Mouse (Mus musculus): ENCODE measurements around the gene Glp2r. TPM values are rescaled to one million over a fixed set of nuclear protein-coding genes. Genes with fewer than 3 reads are reported as not detected.
A peak's percentile ranks its signal among the peaks of the same experiment; 100 is the strongest.

Glp2r gene
- polyA plus RNA-seq, 1 experiment from 2014 or later = not detected

GRCm38 (mm10) chr11:67657685-67658382, 113.1 kb downstream of the Glp2r start:
- DNase-seq (ENCODE audit: low spot score) (peak; percentile 77), ATAC-seq (ENCODE audit: low FRiP score) (0 out of 2 replicates have a peak, but pooled peaks have one; percentile 2)
- no peak overlapping the region for H3K9ac ChIP-seq (ENCODE audit: low read depth, low read length)
- H3K4me1 ChIP-seq (replicated peaks; ENCODE audit: control insufficient read depth, insufficient read depth, low read length) = no peaks in the 10 kb centered on the region; the same call in 1 of the 2 replicates
- H3K4me2 ChIP-seq (replicated peaks; ENCODE audit: low read depth, low read length) = no peak overlapping the region
- H3K4me3 ChIP-seq (ENCODE audit: low read depth, low read length) = no peak overlapping the region
- H3K27me3 ChIP-seq (ENCODE audit: control insufficient read depth, insufficient read depth, low read length) = no peaks in the 10 kb centered on the region
- 46% methylated on average over 11 of the region's 11 CpGs for WGBS
- no peaks in the 10 kb centered on the region for H3K36me3 ChIP-seq (ENCODE audit: control insufficient read depth, insufficient read depth, low read length)
- no peak overlapping the region for H3K27ac ChIP-seq (ENCODE audit: low read depth, low read length)
- H3K9me3 ChIP-seq (ENCODE audit: control insufficient read depth, low read length) = no peaks in the 10 kb centered on the region

- no peak overlapping the region for H3K9ac ChIP-seq (ENCODE audit: low read depth, low read length)
- H3K27ac ChIP-seq (ENCODE audit: low read depth, low read length) = no peak overlapping the region
- H3K36me3 ChIP-seq (ENCODE audit: control insufficient read depth, insufficient read depth, low read length) = no peaks in the 10 kb centered on the region
- H3K4me3 ChIP-seq (ENCODE audit: low read depth, low read length) = no peak overlapping the region
- H3K4me2 ChIP-seq (replicated peaks; ENCODE audit: low read depth, low read length) = no peak overlapping the region
- DNase-seq (ENCODE audit: low spot score) (no peak), ATAC-seq (ENCODE audit: low FRiP score) (no peak)
- 89% methylated on average over 9 of the region's 9 CpGs for whole genome bisulfite sequencing
- H3K27me3 ChIP-seq (ENCODE audit: control insufficient read depth, insufficient read depth, low read length) = no peaks in the 10 kb centered on the region
- no peaks in the 10 kb centered on the region; the same call in 1 of the 2 replicates for H3K4me1 ChIP-seq (replicated peaks; ENCODE audit: control insufficient read depth, insufficient read depth, low read length)
- H3K9me3 ChIP-seq (ENCODE audit: control insufficient read depth, low read length) = no peaks in the 10 kb centered on the region
Observed at GRCm38 (mm10) chr11:67656811-67657210, 114.1 kb downstream of the Glp2r start.

- Histone ChIP-seq H3K4me3 (ENCODE audit: low read depth, low read length) (no peak overlapping the region), H3K27ac (ENCODE audit: low read depth, low read length) (no peak overlapping the region), H3K4me2 (replicated peaks; ENCODE audit: low read depth, low read length) (no peak overlapping the region), H3K36me3 (ENCODE audit: control insufficient read depth, insufficient read depth, low read length) (no peaks in the 10 kb centered on the region), H3K27me3 (ENCODE audit: control insufficient read depth, insufficient read depth, low read length) (no peaks in the 10 kb centered on the region), H3K9ac (ENCODE audit: low read depth, low read length) (no peak overlapping the region), H3K4me1 (replicated peaks; ENCODE audit: control insufficient read depth, insufficient read depth, low read length) (no peaks in the 10 kb centered on the region; the same call in 1 of the 2 replicates), H3K9me3 (ENCODE audit: control insufficient read depth, low read length) (no peaks in the 10 kb centered on the region)
- WGBS = 81% methylated on average over 7 of the region's 7 CpGs
- DNase-seq (ENCODE audit: low spot score) = no peak
- no peak for ATAC-seq (ENCODE audit: low FRiP score)
Observed at GRCm38 (mm10) chr11:67656366-67656765, 114.6 kb downstream of the Glp2r start.

- H3K4me1 ChIP-seq (replicated peaks; ENCODE audit: control insufficient read depth, insufficient read depth, low read length) = no peaks in the 10 kb centered on the region; the same call in 1 of the 2 replicates
Observed at GRCm38 (mm10) chr11:67655236-67655959, 115.6 kb downstream of the Glp2r start.

DNA sequence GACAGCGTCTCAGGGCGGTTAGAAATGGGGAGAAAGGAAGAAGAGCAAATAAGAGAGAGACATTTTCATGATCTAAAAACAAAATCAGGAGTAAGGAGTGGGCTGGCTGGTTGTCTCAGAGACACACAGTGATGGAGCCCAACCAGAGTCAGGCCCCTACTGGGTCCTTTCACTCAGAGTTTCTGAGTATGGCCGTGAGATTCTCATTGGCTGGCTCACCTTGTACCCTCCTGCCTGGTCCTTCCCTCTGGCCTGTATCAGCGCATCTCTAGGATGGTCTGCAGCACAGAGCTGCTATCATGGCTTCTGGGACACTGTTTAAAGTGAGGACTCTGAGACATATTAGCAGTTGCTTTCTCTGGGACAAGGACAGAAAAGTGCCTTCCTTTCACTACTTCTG, 116.4 kb downstream of the Glp2r start:
- H3K9ac ChIP-seq (ENCODE audit: low read depth, low read length) = no peak overlapping the region
- DNase-seq (ENCODE audit: low spot score) (no peak), ATAC-seq (ENCODE audit: low FRiP score) (no peak)
- H3K9me3 ChIP-seq (ENCODE audit: control insufficient read depth, low read length) = no peaks in the 10 kb centered on the region
- H3K36me3 ChIP-seq (ENCODE audit: control insufficient read depth, insufficient read depth, low read length) = no peaks in the 10 kb centered on the region
- H3K4me3 ChIP-seq (ENCODE audit: low read depth, low read length) = no peak overlapping the region
- H3K4me1 ChIP-seq (replicated peaks; ENCODE audit: control insufficient read depth, insufficient read depth, low read length) = no peaks in the 10 kb centered on the region; the same call in 1 of the 2 replicates
- no peaks in the 10 kb centered on the region for H3K27me3 ChIP-seq (ENCODE audit: control insufficient read depth, insufficient read depth, low read length)
- WGBS = 88% methylated on average over 4 of the region's 4 CpGs
- H3K4me2 ChIP-seq (replicated peaks; ENCODE audit: low read depth, low read length) = no peak overlapping the region
- no peak overlapping the region for H3K27ac ChIP-seq (ENCODE audit: low read depth, low read length)

More at GRCm38 (mm10) chr11:67655236-67655959, 115.6 kb downstream of the Glp2r start:
- Histone ChIP-seq H3K27me3 (ENCODE audit: control insufficient read depth, insufficient read depth, low read length) (no peaks in the 10 kb centered on the region), H3K27ac (ENCODE audit: low read depth, low read length) (no peak overlapping the region), H3K9me3 (ENCODE audit: control insufficient read depth, low read length) (no peaks in the 10 kb centered on the region), H3K4me2 (replicated peaks; ENCODE audit: low read depth, low read length) (no peak overlapping the region), H3K4me3 (ENCODE audit: low read depth, low read length) (no peak overlapping the region), H3K36me3 (ENCODE audit: control insufficient read depth, insufficient read depth, low read length) (no peaks in the 10 kb centered on the region), H3K9ac (ENCODE audit: low read depth, low read length) (no peak overlapping the region)
- 73% methylated on average over 17 of the region's 17 CpGs for WGBS
- ATAC-seq (ENCODE audit: low FRiP score) = no peak
- DNase-seq (ENCODE audit: low spot score) = no peak

DNA sequence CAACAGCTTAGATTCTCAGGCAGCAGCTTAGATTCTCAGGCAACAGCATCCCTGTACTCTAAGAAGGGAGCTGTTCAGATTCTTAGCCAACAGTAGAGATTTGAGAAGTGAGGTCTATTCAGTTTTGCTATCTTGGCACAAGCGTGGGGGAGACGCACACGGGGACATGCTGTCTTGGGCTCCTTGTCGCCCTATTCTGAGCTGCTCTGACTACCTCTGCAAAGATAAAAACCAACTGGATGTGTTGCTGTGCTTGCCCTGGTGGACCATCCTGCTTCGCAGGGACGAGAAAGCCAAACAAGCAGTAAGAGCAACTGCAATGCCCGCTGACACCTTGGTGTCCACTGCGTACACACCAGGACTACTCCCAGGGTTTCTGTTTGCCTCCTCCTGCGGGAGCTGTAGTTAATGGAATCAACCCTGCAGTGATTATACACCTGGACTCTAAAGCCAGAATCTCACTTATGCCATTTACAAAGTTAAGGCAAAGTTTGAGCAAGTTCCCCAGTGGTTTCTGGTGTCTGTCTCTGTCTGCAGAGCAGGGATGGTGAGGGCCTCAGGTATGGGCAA, 117.3 kb downstream of the Glp2r start:
- DNase-seq (ENCODE audit: low spot score) = no peak

GRCm38 (mm10) chr11:67652893-67653255, 118.1 kb downstream of the Glp2r start:
- Histone ChIP-seq H3K9ac (ENCODE audit: low read depth, low read length) (no peak overlapping the region), H3K4me1 (replicated peaks; ENCODE audit: control insufficient read depth, insufficient read depth, low read length) (no peaks in the 10 kb centered on the region; the same call in 1 of the 2 replicates), H3K27ac (ENCODE audit: low read depth, low read length) (no peak overlapping the region), H3K27me3 (ENCODE audit: control insufficient read depth, insufficient read depth, low read length) (no peaks in the 10 kb centered on the region), H3K9me3 (ENCODE audit: control insufficient read depth, low read length) (no peaks in the 10 kb centered on the region), H3K36me3 (ENCODE audit: control insufficient read depth, insufficient read depth, low read length) (no peaks in the 10 kb centered on the region), H3K4me3 (ENCODE audit: low read depth, low read length) (no peak overlapping the region), H3K4me2 (replicated peaks; ENCODE audit: low read depth, low read length) (0 out of 2 replicates have a peak overlapping the region, but pooled peaks have one; percentile 14)
- ATAC-seq (ENCODE audit: low FRiP score) (no peak), DNase-seq (ENCODE audit: low spot score) (peak; percentile 48)
- WGBS = 27% methylated on average over 6 of the region's 6 CpGs

More for the DNA sequence above, 117.3 kb downstream of the Glp2r start:
- H3K27me3 ChIP-seq (ENCODE audit: control insufficient read depth, insufficient read depth, low read length) = no peaks in the 10 kb centered on the region
- WGBS = 93% methylated on average over 9 of the region's 9 CpGs
- no peaks in the 10 kb centered on the region; the same call in 1 of the 2 replicates for H3K4me1 ChIP-seq (replicated peaks; ENCODE audit: control insufficient read depth, insufficient read depth, low read length)
- no peak for ATAC-seq (ENCODE audit: low FRiP score)
- no peak overlapping the region for H3K4me3 ChIP-seq (ENCODE audit: low read depth, low read length)
- no peak overlapping the region for H3K4me2 ChIP-seq (replicated peaks; ENCODE audit: low read depth, low read length)
- no peaks in the 10 kb centered on the region for H3K9me3 ChIP-seq (ENCODE audit: control insufficient read depth, low read length)
- H3K27ac ChIP-seq (ENCODE audit: low read depth, low read length) = no peak overlapping the region
- H3K36me3 ChIP-seq (ENCODE audit: control insufficient read depth, insufficient read depth, low read length) = no peaks in the 10 kb centered on the region
- H3K9ac ChIP-seq (ENCODE audit: low read depth, low read length) = no peak overlapping the region

DNA sequence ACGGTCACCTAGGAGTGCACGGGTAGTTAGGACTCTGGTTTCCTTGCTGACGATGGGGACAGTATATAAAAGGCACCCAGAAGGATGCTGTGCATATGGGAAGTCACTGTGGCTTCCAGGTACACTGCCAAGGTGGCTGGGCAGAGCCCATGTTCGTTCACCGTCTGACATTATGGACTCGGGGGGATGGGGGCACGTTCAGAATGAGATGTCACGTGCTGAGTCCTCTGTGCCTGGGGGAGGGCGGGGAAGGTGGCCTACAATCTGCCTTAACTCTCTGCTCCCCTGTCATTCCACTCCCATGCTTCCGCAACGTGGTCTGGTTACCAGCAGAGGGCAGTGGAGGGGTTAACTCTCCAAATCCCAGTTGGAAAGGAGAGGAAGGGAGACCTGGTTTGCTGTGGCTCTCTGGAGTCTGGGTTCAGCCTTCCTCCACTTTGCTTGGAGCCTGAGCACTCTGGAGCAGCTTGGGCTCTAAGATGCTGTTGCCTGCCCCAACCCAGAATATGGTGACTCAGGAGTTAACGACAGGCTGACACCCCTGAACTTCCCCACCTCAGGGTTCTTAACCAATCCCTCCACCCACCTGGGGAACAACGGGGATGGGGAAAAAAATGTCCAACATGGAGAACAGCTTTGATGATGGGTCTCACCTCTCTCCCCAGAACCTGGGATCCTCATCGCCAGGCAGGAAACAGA, 118.6 kb downstream of the Glp2r start:
- H3K4me2 ChIP-seq (replicated peaks; ENCODE audit: low read depth, low read length) = 0 out of 2 replicates have a peak overlapping the region, but pooled peaks have one; percentile 14
- no peaks in the 10 kb centered on the region; the same call in 1 of the 2 replicates for H3K4me1 ChIP-seq (replicated peaks; ENCODE audit: control insufficient read depth, insufficient read depth, low read length)
- no peaks in the 10 kb centered on the region for H3K27me3 ChIP-seq (ENCODE audit: control insufficient read depth, insufficient read depth, low read length)
- ATAC-seq (ENCODE audit: low FRiP score) (peak; percentile 15; the same call in 1 of the 2 replicates), DNase-seq (ENCODE audit: low spot score) (peak; percentile 78)
- H3K9me3 ChIP-seq (ENCODE audit: control insufficient read depth, low read length) = no peaks in the 10 kb centered on the region
- no peak overlapping the region for H3K27ac ChIP-seq (ENCODE audit: low read depth, low read length)
- WGBS = 18% methylated on average over 14 of the region's 14 CpGs
- H3K4me3 ChIP-seq (ENCODE audit: low read depth, low read length) = no peak overlapping the region
- no peaks in the 10 kb centered on the region for H3K36me3 ChIP-seq (ENCODE audit: control insufficient read depth, insufficient read depth, low read length)
- H3K9ac ChIP-seq (ENCODE audit: low read depth, low read length) = no peak overlapping the region
